Mouse (Mus musculus) forebrain, embryonic 12.5 days (tissue): ENCODE data around the gene Pbrm1. TPM values are rescaled to one million over a fixed set of nuclear protein-coding genes. Genes with fewer than 3 reads are reported as not detected.
A peak's percentile ranks its signal among the peaks of the same experiment; 100 is the strongest.

Source experiments
- ATAC-seq: fragments of 200-750 bp; cut with Nextera tagmentation; 2 replicates; pipeline ENCODE4 v1.8.0; 2017; ENCODE audit warnings: moderate TSS enrichment; ENCODE audit not compliant: low FRiP score
- H3K27ac ChIP-seq: fragments of 300-500 bp; sonication (generic); 2 replicates; pipeline ENCODE4 v1.5.1; 2016; ENCODE audit warnings: mild to moderate bottlenecking
- H3K27me3 ChIP-seq: fragments of 300-500 bp; sonication (generic); 2 replicates; pipeline ENCODE4 v1.6.1; 2016; ENCODE audit warnings: mild to moderate bottlenecking
- H3K36me3 ChIP-seq: fragments of 300-500 bp; sonication (generic); replicated peaks from 2 replicates; pipeline ENCODE4 v1.6.1; 2016; ENCODE audit warnings: mild to moderate bottlenecking
- H3K4me1 ChIP-seq: fragments of 300-500 bp; sonication (generic); 2 replicates; pipeline ENCODE4 v1.6.1; 2016
- H3K4me2 ChIP-seq: fragments of 300-500 bp; sonication (generic); 2 replicates; pipeline ENCODE4 v1.6.1; 2016; ENCODE audit warnings: mild to moderate bottlenecking, moderate library complexity
- H3K4me3 ChIP-seq: fragments of 300-500 bp; sonication (generic); replicated peaks from 2 replicates; pipeline ENCODE4 v1.5.1; 2016; ENCODE audit warnings: mild to moderate bottlenecking
- H3K9ac ChIP-seq: fragments of 300-500 bp; sonication (generic); 2 replicates; pipeline ENCODE4 v1.6.1; 2016; ENCODE audit warnings: mild to moderate bottlenecking
- H3K9me3 ChIP-seq: fragments of 300-500 bp; sonication (generic); 2 replicates; pipeline ENCODE4 v1.6.1; 2016
- WGBS: fragments of 180-500 bp; shearing (Covaris S2); methylation state at CpG from one replicate; pipeline ENCODE4 v1.1.7; 2016; 5-methylcytosine and 5-hydroxymethylcytosine counted together
- polyA plus RNA-seq: library from polyadenylated mRNA; unstranded; fragments of >200 nt; fragmentation: Nextera tagmentation; extraction: Ambion mirVana; gene quantifications from 2 replicates; pipeline ENCODE4 v1.2.1, GENCODE M21; 2016

The Pbrm1 gene
- polyA plus RNA-seq, 1 experiment from 2014 or later = 189 TPM

- H3K4me2 ChIP-seq = peak overlapping the region; percentile 87
- H3K36me3 ChIP-seq = peaks cover 7% of the 10 kb centered on the region
- H3K4me1 ChIP-seq = peaks cover 54% of the 10 kb centered on the region
- H3K9me3 ChIP-seq = no peaks in the 10 kb centered on the region
- H3K27me3 ChIP-seq = no peaks in the 10 kb centered on the region
- 69% methylated on average over 15 of the region's 15 CpGs for WGBS
- ATAC-seq = no peak
- peak overlapping the region; percentile 95 for H3K27ac ChIP-seq
- peak overlapping the region; percentile 59 for H3K4me3 ChIP-seq
- 0 out of 2 replicates have a peak overlapping the region, but pooled peaks have one; percentile 33 for H3K9ac ChIP-seq
Measured at GRCm38 (mm10) chr14:31129326-31130235, 110.6 kb downstream of the Pbrm1 start.

- peak; percentile 85 for ATAC-seq
- peak within 1 kb of the TSS; percentile 93 for H3K9ac ChIP-seq
- no peaks in the 10 kb centered on the region for H3K9me3 ChIP-seq
- peaks cover 16% of the 10 kb centered on the region for H3K36me3 ChIP-seq
- peak within 1 kb of the TSS; percentile 95 for H3K27ac ChIP-seq
- H3K4me1 ChIP-seq = peaks cover 50% of the 10 kb centered on the region
- 5% methylated on average over 56 of the region's 63 CpGs for WGBS
- H3K4me3 ChIP-seq = peak within 1 kb of the TSS; percentile 94
- H3K4me2 ChIP-seq = peak within 1 kb of the TSS; percentile 87
- no peaks in the 10 kb centered on the region for H3K27me3 ChIP-seq
Measured at GRCm38 (mm10) chr14:31130236-31131220, 111.6 kb downstream of the Pbrm1 start, which contains the start of gene Nt5dc2. Gene Nt5dc2, plus strand, starts transcription at chr14:31131053.

GRCm38 (mm10) chr14:31131272-31131821, 112.4 kb downstream of the Pbrm1 start:
- H3K4me3 ChIP-seq = peak overlapping the region; percentile 94
- H3K27ac ChIP-seq = peak overlapping the region; percentile 95
- peak overlapping the region; percentile 93 for H3K9ac ChIP-seq
- peaks cover 24% of the 10 kb centered on the region for H3K36me3 ChIP-seq
- WGBS = under 1% methylated on average over 43 of the region's 43 CpGs
- ATAC-seq = peak; percentile 12
- H3K9me3 ChIP-seq = no peaks in the 10 kb centered on the region
- H3K4me1 ChIP-seq = peaks cover 46% of the 10 kb centered on the region
- H3K27me3 ChIP-seq = no peaks in the 10 kb centered on the region
- H3K4me2 ChIP-seq = peak overlapping the region; percentile 87

GRCm38 (mm10) chr14:31132031-31132430, 113.1 kb downstream of the Pbrm1 start:
- peak overlapping the region; percentile 46; the same call in 1 of the 2 replicates for H3K27ac ChIP-seq
- WGBS = 13% methylated on average over 6 of the region's 6 CpGs

GRCm38 (mm10) chr14:31132491-31132975, 113.6 kb downstream of the Pbrm1 start:
- ATAC-seq = no peak
- Histone ChIP-seq H3K9ac (peak overlapping the region; percentile 93), H3K9me3 (no peaks in the 10 kb centered on the region), H3K4me1 (peaks cover 36% of the 10 kb centered on the region), H3K4me2 (peak overlapping the region; percentile 87), H3K27ac (peak overlapping the region; percentile 46; the same call in 1 of the 2 replicates), H3K36me3 (peaks cover 36% of the 10 kb centered on the region), H3K4me3 (peak overlapping the region; percentile 94), H3K27me3 (no peaks in the 10 kb centered on the region)
- 91% methylated on average over 7 of the region's 7 CpGs for WGBS

More at GRCm38 (mm10) chr14:31132031-31132430, 113.1 kb downstream of the Pbrm1 start:
- no peak for ATAC-seq
- Histone ChIP-seq H3K4me3 (peak overlapping the region; percentile 94), H3K4me1 (peaks cover 41% of the 10 kb centered on the region), H3K27me3 (no peaks in the 10 kb centered on the region), H3K36me3 (peaks cover 31% of the 10 kb centered on the region), H3K4me2 (peak overlapping the region; percentile 87), H3K9me3 (no peaks in the 10 kb centered on the region), H3K9ac (peak overlapping the region; percentile 93)

- Histone ChIP-seq H3K27ac (peak overlapping the region; percentile 46; the same call in 1 of the 2 replicates), H3K4me1 (peaks cover 33% of the 10 kb centered on the region), H3K27me3 (no peaks in the 10 kb centered on the region), H3K4me3 (no peak overlapping the region), H3K4me2 (peak overlapping the region; percentile 87), H3K36me3 (peaks cover 42% of the 10 kb centered on the region), H3K9me3 (no peaks in the 10 kb centered on the region), H3K9ac (peak overlapping the region; percentile 93)
- no peak for ATAC-seq
- WGBS = 82% methylated on average over 11 of the region's 11 CpGs
Measured at GRCm38 (mm10) chr14:31133023-31133665, 114.2 kb downstream of the Pbrm1 start.

- Histone ChIP-seq H3K4me2 (no peak overlapping the region), H3K4me3 (no peak overlapping the region), H3K9me3 (no peaks in the 10 kb centered on the region), H3K27ac (peak overlapping the region; percentile 50; the same call in 1 of the 2 replicates), H3K27me3 (no peaks in the 10 kb centered on the region), H3K36me3 (peaks cover 54% of the 10 kb centered on the region), H3K4me1 (peaks cover 30% of the 10 kb centered on the region), H3K9ac (no peak overlapping the region)
- 86% methylated on average over 25 of the region's 25 CpGs for WGBS
- ATAC-seq = no peak
Measured at GRCm38 (mm10) chr14:31134015-31135000, 115.4 kb downstream of the Pbrm1 start.

- Histone ChIP-seq H3K9me3 (no peaks in the 10 kb centered on the region), H3K4me2 (no peak overlapping the region), H3K4me1 (peaks cover 20% of the 10 kb centered on the region), H3K4me3 (no peak overlapping the region), H3K27ac (no peak overlapping the region), H3K27me3 (no peaks in the 10 kb centered on the region), H3K36me3 (peaks cover 68% of the 10 kb centered on the region), H3K9ac (no peak overlapping the region)
- WGBS = 94% methylated on average over 34 of the region's 34 CpGs
- no peak for ATAC-seq
Measured at GRCm38 (mm10) chr14:31135495-31136410, 116.8 kb downstream of the Pbrm1 start.

GRCm38 (mm10) chr14:31136411-31137280, 117.7 kb downstream of the Pbrm1 start:
- Histone ChIP-seq H3K36me3 (peaks cover 77% of the 10 kb centered on the region), H3K4me3 (no peak overlapping the region), H3K4me2 (no peak overlapping the region), H3K9ac (no peak overlapping the region), H3K27ac (no peak overlapping the region), H3K27me3 (no peaks in the 10 kb centered on the region), H3K4me1 (peaks cover 19% of the 10 kb centered on the region), H3K9me3 (no peaks in the 10 kb centered on the region)
- ATAC-seq = no peak
- WGBS = 93% methylated on average over 26 of the region's 26 CpGs
